Mouse (Mus musculus): ENCODE measurements around the gene Triobp.

DNA sequence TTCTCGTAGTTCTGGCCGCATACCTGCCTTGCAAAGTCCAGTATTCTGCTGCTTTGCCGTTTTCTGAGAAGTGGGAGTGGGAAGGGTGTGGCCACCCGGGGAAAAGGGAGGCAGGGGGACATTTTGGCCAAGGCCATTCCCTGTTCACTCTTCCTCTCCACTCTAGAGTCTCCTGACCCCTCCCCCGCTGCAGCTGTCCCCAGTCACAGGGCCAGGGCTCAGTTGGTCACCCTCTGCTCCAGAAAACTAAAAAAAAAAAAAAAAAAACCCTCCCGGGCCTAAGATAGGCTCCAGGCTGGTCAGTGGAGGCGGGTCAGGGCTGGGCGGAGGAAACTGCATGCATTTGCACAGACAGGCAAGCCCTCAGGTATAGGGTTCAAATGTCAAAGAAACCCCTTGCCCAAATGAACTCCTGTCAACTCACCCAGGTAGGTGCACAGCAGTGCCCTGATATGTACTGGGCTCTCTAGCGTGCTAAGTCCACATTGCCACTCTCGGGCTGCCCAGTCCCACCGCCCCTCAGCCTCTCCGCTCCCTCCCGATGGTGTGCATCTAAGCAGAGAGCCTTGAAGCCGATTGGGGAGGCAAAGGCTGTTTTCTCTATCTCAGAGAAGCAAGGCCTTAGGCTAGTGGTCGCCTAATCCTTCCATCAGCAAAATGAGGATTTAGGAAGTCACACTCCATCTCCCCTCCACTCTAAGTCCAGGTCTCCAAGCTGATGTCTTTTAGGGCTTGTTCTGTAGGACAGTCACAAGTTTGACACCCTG, 20.3 kb upstream of the Triobp start:
- TF ChIP-seq GATA1 (IDR thresholded peaks at IDR 0.05; ENCODE audit: low read length) (no peak), TAL1 (IDR thresholded peaks at IDR 0.05; ENCODE audit: low read length) (no peak)

All from erythroblast, embryonic 14.5 days (primary cell).